Mouse (Mus musculus) C2C12 (cell line): ENCODE data around the gene Cant1. TPM values are rescaled to one million over a fixed set of nuclear protein-coding genes. Genes with fewer than 3 reads are reported as not detected.

ENCODE experiments used
- H3K27me3 ChIP-seq: one replicate; pipeline ENCODE4 v1.6.1; 2011; ENCODE audit not compliant: control insufficient read depth, insufficient read depth, insufficient read length
- H3K36me3 ChIP-seq: one replicate; pipeline ENCODE4 v1.6.1; 2011; ENCODE audit not compliant: control insufficient read depth, insufficient read depth
- H3K4me3 ChIP-seq: one replicate; pipeline ENCODE4 v1.5.1; 2011; ENCODE audit warnings: mild to moderate bottlenecking, control low read depth; ENCODE audit not compliant: poor library complexity, insufficient read depth, severe bottlenecking
- H3K79me2 ChIP-seq: one replicate; pipeline ENCODE4 v1.6.1; 2011; ENCODE audit not compliant: control insufficient read depth, insufficient read depth
- H3K79me3 ChIP-seq: one replicate; pipeline ENCODE4 v1.6.1; 2011; ENCODE audit warnings: low read depth, control low read depth
- H3ac ChIP-seq: one replicate; pipeline ENCODE3; 2011; ENCODE audit warnings: low read depth; ENCODE audit not compliant: control insufficient read depth, insufficient read length
- CEBPB ChIP-seq: IDR thresholded peaks from one replicate; pipeline ENCODE4 v1.6.1; 2011; ENCODE audit warnings: low read depth, mild to moderate bottlenecking, control low read depth, moderate library complexity
- CTCF ChIP-seq: IDR thresholded peaks from one replicate; pipeline ENCODE4 v1.5.1; 2011; ENCODE audit not compliant: control insufficient read depth, insufficient read depth, insufficient read length
- FOSL1 ChIP-seq: IDR thresholded peaks from one replicate; pipeline ENCODE4 v1.8.0; 2011; ENCODE audit warnings: mild to moderate bottlenecking, low read length; ENCODE audit not compliant: poor library complexity, insufficient read depth, severe bottlenecking
- MAX ChIP-seq: IDR thresholded peaks from one replicate; pipeline ENCODE4 v1.6.1; 2011; ENCODE audit warnings: mild to moderate bottlenecking, control low read depth
- MYOD1 ChIP-seq: IDR thresholded peaks from one replicate; pipeline ENCODE4 v1.6.1; 2011; ENCODE audit warnings: low read depth; ENCODE audit not compliant: control insufficient read depth, insufficient read length
- MYOG ChIP-seq: IDR thresholded peaks from one replicate; pipeline ENCODE4 v1.6.1; 2011; ENCODE audit not compliant: control insufficient read depth, insufficient read length; ENCODE audit errors: extremely low read depth
- USF1 ChIP-seq: IDR thresholded peaks from one replicate; pipeline ENCODE4 v1.6.1; 2011; ENCODE audit warnings: low read depth, mild to moderate bottlenecking, control low read depth, moderate library complexity
- polyA plus RNA-seq: library from polyadenylated mRNA; unstranded; fragments of >200 nt; fragmentation: generic; extraction: Trizol; gene quantifications from one replicate; pipeline ENCODE4 v1.2.1, GENCODE M21; 2012; ENCODE audit warnings: missing spikeins

Gene Cant1
- polyA plus RNA-seq, 1 experiment: 29.7 TPM

- no peak overlapping the region for H3K4me3 ChIP-seq
- no peaks in the 10 kb centered on the region for H3K27me3 ChIP-seq
- no peaks in the 10 kb centered on the region for H3K79me3 ChIP-seq
- no peaks in the 10 kb centered on the region for H3K36me3 ChIP-seq
- no peaks in the 10 kb centered on the region for H3K79me2 ChIP-seq
- H3ac ChIP-seq: no peak overlapping the region
- TF ChIP-seq MAX (no peak), MYOG (no peak), FOSL1 (no peak), CTCF (no peak), CEBPB (no peak), USF1 (no peak), MYOD1 (no peak)
Measured at GRCm38 (mm10) chr11:118375881-118376280, 43.0 kb downstream of the Cant1 start.

- TF ChIP-seq MAX (no peak), MYOG (no peak), USF1 (no peak), MYOD1 (no peak), CEBPB (no peak), FOSL1 (no peak), CTCF (no peak)
- Histone ChIP-seq H3K27me3 (no peaks in the 10 kb centered on the region), H3K79me3 (no peaks in the 10 kb centered on the region), H3ac (no peak overlapping the region), H3K4me3 (no peak overlapping the region), H3K36me3 (no peaks in the 10 kb centered on the region), H3K79me2 (no peaks in the 10 kb centered on the region)
Measured at GRCm38 (mm10) chr11:118375461-118375860, 43.4 kb downstream of the Cant1 start.

GRCm38 (mm10) chr11:118375006-118375405 is 43.9 kb downstream of the Cant1 start:
- Histone ChIP-seq H3K79me2 (no peaks in the 10 kb centered on the region), H3ac (no peak overlapping the region), H3K79me3 (no peaks in the 10 kb centered on the region), H3K36me3 (no peaks in the 10 kb centered on the region), H3K4me3 (no peak overlapping the region), H3K27me3 (no peaks in the 10 kb centered on the region)
- TF ChIP-seq CEBPB: no peak
- TF ChIP-seq MYOG: no peak
- TF ChIP-seq MYOD1: no peak
- no peak for TF ChIP-seq CTCF
- no peak for TF ChIP-seq FOSL1
- no peak for TF ChIP-seq MAX
- TF ChIP-seq USF1: no peak

GRCm38 (mm10) chr11:118374506-118374905 is 44.4 kb downstream of the Cant1 start:
- no peaks in the 10 kb centered on the region for H3K27me3 ChIP-seq
- no peaks in the 10 kb centered on the region for H3K79me2 ChIP-seq
- H3K4me3 ChIP-seq: no peak overlapping the region
- no peaks in the 10 kb centered on the region for H3K79me3 ChIP-seq
- no peak for TF ChIP-seq CEBPB
- TF ChIP-seq FOSL1: no peak
- TF ChIP-seq MYOG: no peak
- TF ChIP-seq MYOD1: no peak
- no peak for TF ChIP-seq USF1
- TF ChIP-seq MAX: no peak
- no peak for TF ChIP-seq CTCF
- H3K36me3 ChIP-seq: no peaks in the 10 kb centered on the region
- no peak overlapping the region for H3ac ChIP-seq

GRCm38 (mm10) chr11:118372641-118373040 is 46.2 kb downstream of the Cant1 start:
- TF ChIP-seq MYOG: no peak
- TF ChIP-seq MAX: no peak
- no peak for TF ChIP-seq CEBPB
- TF ChIP-seq CTCF: no peak
- TF ChIP-seq MYOD1: no peak
- TF ChIP-seq USF1: no peak
- TF ChIP-seq FOSL1: no peak
- no peak overlapping the region for H3K4me3 ChIP-seq
- no peaks in the 10 kb centered on the region for H3K79me3 ChIP-seq
- H3K79me2 ChIP-seq: no peaks in the 10 kb centered on the region
- H3K36me3 ChIP-seq: no peaks in the 10 kb centered on the region
- no peaks in the 10 kb centered on the region for H3K27me3 ChIP-seq
- no peak overlapping the region for H3ac ChIP-seq

GRCm38 (mm10) chr11:118371876-118372275 is 47.0 kb downstream of the Cant1 start:
- H3K4me3 ChIP-seq: no peak overlapping the region
- H3K36me3 ChIP-seq: no peaks in the 10 kb centered on the region
- no peaks in the 10 kb centered on the region for H3K27me3 ChIP-seq
- no peaks in the 10 kb centered on the region for H3K79me3 ChIP-seq
- H3K79me2 ChIP-seq: no peaks in the 10 kb centered on the region
- no peak for TF ChIP-seq MYOG
- no peak for TF ChIP-seq MYOD1
- no peak for TF ChIP-seq CEBPB
- no peak for TF ChIP-seq MAX
- no peak for TF ChIP-seq USF1
- no peak for TF ChIP-seq FOSL1
- H3ac ChIP-seq: no peak overlapping the region
